Mouse (Mus musculus) adrenal gland, postnatal 36 days (tissue): ENCODE data around the gene Hspg2. TPM values are rescaled to one million over a fixed set of nuclear protein-coding genes. Genes with fewer than 3 reads are reported as not detected.
"Not testable (repeated sequence)": the region's sequence is repeated elsewhere in the genome, so short reads cannot be mapped to it uniquely, and the experiment has no call there.

Experiments used
- DNase-seq, 2 experiments: peaks; one replicate each; pipeline ENCODE4 v3.0.0; 2021; ENCODE audit warnings: mixed read lengths in 1 of 2
- total RNA-seq, 2 experiments: library from RNA; stranded (reverse); gene quantifications; 2 replicates each; pipeline ENCODE4 v1.2.3; 2021

Hspg2 gene
- total RNA-seq, 2 experiments from 2014 or later: 141 to 263 TPM

DNA sequence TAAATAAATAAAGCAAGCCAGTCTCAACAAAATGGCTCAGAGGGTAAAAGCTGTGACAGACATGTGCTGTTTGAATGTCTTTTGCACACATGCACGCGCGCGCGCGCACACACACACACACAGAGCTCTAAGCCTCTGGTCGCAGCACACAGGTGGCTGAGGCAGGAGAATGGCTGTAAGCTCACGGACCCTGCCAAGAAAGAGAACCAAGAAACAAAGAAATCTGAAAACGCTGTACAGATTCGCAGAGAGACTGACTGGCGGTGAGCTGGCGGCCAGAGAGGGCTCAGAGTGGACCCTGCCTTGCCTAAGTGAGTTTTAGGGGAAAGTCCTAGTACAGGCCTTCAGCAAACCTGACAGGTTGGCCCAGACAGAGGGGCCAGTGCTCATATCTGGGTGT is 108.9 kb downstream of the Hspg2 start:
- no peak for DNase-seq

DNA sequence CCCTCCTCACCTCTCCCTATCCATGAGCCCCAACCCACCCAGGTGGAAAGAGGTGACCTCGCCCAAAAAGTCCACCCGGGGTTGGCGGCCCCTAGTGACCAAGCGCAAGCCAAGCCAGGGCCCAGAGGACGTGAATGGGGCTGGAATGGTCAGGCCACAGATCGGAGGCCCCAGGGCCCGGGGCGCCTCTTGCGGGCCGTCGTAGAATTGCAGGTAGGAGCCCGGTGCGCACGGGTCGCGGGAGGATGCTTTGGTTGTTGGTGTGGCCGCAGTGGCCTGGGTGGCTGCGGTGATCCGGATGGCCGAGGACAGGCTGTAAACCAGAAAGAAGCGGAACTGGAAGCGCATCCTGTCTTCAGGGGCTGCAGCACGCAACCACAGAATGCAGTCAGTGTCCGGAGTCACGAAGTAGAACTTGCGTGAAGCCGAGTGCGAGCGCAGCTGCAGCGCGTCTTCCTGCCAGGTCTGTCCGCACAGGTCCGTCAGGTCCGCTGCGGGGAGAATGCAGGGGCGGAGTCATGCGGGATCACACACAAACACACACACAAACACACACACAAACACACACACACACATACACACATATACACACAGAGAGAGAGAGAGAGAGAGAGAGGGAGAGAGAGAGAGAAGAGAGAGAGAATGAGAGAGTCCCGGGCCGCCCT is 109.7 kb downstream of the Hspg2 start:
- DNase-seq: peak; percentile 66 to 75

DNA sequence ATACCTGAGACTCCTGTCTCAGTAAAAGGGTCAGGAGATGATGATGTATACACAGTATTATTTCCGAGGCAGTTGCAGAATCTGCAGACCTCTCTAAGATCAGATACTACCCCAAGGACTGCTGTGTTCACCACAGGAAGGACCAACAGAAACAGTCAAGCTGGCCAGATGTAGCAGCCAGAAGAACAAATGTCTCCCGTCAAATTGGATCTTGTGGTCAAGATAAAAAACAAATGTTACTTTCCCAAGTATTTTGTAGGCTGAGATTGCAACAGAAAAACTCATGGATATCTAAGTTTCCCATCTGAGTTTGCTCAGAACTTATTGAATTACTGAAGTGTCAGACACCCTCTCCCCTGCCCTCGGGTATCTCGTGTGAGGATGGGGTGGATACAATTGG is 111.2 kb downstream of the Hspg2 start:
- DNase-seq: no peak

DNA sequence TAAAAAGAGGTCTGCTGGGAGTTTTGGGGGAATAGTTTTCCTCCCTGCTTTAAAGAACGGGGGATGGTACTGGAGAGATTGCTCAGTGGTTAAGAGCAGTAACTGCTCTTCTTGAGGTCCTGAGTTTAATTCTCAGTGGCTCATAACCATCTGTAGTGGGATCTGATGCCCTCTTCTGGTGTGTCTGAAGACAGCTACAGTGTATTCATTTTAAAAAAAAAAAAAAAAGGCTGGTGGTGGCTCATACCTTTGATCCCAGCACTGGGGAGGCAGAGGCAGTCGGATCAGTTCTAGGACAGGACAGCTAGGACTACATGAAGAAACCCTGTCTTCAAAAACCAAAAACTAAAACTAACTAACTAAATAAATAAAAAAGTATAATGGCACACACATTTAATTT is 111.7 kb downstream of the Hspg2 start:
- DNase-seq: no peak

DNA sequence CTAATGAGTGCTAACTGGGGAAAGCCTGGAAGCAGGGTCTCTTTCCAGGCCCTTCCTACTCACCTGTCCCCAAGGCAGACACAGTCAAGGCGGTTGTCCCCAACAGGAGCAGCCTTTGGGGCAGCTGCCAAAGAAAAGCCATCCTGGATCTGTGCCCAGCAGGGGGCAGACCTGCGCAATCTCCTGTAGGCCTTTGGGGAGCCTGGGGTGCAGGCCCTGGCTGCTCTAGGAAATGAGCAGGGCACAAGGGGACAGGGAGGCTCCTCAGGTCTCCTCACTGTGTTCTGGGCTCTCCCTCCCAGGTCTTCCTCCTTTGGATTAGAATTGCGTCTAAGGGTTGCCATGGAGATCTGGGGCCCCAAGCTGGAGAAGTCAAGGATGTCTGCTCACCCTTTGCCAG is 113.2 kb downstream of the Hspg2 start:
- DNase-seq: peak; percentile 75 to 83

DNA sequence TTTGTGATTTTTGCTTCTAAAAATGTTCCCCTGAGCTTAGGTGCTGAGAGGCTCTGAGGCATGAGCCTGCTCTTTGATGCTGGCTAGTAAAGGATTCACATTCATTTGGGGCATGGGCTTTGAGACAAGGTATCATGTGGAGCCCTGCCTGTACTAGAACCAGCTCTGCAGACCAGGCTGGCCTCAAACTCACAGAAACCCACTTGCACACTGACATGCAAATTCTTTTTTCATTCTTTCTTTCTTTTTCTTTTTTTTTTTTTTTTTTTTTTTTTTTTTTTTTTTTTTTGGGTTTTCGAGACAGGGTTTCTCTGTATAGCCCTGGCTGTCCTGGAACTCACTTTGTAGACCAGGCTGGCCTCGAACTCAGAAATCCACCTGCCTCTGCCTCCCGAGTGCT is 120.5 kb downstream of the Hspg2 start:
- not testable (repeated sequence) for DNase-seq

DNA sequence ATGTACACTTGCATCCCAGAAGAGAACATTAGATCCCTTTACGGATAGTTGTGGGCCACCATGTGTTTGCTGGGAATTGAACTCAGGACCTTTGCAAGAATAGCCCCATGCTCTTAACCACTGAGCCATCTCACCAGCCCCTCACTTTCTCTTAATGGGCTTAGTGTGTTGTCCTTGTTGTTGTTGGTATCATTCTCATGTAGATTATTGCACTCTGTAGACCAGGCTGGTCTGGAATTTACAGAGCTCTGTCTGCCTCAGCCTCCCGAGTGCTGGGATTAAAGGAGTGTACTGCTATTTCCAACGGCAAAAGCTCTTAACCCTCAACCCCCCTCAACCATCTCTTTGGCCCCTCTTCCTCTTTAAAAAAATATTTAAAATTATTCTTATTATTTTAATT is 121.0 kb downstream of the Hspg2 start:
- no peak for DNase-seq

DNA sequence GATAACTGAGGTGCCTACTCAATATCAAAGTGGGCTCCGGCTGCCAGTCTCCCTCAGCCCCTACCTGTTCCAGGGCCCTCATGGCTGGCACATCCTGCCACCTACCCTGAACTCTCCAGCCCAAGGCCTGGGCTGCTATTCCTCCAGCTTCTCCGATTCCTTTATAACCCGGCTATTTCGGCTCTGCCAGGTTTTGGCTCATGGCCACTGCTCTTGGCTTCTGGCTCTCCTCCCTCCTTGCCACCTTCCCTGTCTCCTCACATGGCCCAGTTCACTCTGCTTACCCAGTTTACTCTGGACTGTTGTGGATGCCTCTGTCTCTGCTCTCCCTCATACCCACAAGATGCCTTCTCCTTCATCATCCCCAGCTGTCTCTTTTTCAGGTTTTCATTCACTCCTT is 122.4 kb downstream of the Hspg2 start:
- peak in 1 of 2 experiments; percentile 44 for DNase-seq

DNA sequence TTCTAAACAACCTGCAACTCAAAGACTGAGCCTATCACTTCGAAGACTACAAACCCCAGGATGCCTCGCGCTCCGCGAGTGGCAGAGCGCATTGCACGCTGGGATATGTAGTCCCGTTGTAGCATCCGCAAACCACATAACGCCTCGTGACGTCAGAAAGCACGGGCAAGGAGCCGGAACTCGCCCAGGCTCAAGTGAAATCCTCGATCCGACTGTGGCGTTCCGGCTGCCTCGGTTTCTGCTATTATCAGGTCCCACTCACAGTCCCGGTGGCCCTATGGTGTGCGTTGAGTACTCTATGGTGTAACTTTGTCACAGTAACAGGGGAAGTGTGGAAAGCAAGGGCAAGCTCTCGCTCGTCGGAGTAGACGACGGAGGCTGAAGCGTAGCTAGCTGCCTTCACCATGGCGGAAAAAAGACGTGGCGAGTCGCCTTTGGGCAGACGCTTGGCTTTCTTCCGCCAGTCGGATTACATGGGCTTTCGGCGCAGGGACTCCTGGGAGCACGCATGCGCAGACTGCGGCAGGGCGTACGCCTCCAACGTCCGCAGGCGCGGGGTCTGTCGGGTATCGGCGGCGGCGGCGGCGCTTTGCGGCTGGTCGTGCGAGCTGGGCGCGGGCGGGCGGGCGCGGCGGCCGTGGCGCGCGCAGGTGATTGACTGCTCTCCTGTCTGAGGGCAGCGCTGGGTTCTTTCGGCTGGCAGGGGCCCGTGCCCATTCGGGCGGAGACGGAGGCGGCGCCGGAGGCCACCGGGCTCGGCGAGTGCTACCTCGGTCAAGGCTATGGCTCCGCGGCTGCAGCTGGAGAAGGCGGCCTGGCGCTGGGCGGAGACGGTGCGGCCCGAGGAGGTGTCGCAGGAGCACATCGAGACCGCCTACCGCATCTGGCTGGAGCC is 125.3 kb downstream of the Hspg2 start, which contains the start of gene Usp48:
Usp48 (plus strand) TSS at position 155 of the 895 bp plus-strand sequence.
- peak; percentile 100 for DNase-seq

DNA sequence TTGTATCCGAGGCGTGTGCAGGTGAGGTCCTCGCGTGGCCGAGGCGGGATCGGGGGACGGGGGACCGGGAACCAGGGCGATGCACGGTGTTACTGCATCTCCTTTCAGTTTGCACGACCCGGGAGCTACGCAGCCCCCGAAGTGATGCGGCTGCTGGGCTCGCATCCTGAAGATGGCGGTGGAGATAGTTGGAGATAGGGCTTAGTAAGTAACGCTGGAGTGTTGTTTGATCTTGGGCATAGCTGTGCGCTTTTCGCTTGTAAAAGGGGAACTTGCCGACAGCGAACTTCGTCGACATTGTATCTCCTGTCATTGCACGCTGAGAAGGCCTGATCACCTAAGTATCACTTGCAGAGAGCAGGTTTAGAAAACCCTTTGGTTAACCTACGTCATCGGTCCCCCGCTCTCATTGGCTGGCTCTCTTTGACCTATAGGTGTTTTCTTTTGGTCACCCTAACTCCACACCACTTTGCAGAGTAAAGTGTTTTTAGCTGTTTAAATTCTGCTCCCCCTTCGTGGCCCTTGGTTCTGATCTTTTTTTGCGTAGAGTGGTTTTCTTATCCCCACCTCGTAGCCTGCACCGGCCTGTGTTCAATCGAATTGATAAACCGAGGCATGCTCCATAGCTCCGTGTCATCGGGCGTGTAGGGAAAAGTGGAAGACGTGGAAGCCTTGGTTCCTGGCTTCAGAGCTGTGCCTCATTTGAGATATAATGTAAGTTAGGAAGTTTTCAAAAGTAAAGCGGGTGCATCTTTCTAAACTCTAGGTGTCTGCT is 126.1 kb downstream of the Hspg2 start:
- DNase-seq: peak; percentile 47 to 53

DNA sequence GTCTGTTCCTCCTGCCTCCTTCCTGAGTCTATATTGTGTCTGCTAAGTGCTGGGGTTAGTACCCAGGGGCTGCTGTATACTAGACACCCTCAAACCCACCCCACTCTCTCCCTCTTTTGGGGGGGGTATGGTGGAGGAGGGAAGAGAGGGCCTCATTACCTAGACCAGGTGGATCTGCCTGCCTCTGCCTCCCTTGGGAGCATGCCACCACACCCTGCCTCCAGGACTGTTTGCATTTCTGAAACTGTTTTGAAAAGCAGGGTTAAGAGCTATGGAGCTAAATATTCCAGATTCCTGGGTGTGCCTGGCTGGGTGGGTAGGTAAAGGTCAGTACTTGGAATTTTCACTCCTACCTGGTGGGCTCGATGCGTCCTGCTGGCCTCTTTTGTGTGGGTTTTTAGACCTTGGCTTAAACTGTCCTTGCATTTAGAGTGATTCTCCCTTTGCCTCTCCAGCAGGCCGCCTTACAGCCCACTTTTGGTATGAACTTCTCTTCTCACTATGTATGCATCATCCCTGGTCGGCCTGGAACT is 128.6 kb downstream of the Hspg2 start:
- DNase-seq: no peak

DNA sequence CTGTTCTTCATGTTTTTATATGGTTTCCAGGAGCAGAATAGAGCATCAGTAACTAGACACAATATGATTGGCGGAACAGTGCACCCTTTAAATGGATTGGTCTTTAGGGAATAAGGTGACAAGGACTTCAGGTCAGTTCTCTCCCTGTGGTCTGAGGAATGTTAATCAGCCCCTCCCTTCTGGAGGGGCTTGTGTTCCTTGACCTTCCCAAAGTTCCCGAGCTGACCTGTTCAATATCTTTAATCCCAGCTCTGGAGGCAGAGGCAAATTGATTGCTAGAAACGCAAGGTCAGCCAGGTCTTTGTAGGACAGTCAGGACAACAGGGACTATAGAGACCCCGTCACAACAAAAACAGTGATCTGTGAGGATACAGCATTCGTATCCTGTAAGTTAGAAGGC is 130.0 kb downstream of the Hspg2 start:
- no peak for DNase-seq

DNA sequence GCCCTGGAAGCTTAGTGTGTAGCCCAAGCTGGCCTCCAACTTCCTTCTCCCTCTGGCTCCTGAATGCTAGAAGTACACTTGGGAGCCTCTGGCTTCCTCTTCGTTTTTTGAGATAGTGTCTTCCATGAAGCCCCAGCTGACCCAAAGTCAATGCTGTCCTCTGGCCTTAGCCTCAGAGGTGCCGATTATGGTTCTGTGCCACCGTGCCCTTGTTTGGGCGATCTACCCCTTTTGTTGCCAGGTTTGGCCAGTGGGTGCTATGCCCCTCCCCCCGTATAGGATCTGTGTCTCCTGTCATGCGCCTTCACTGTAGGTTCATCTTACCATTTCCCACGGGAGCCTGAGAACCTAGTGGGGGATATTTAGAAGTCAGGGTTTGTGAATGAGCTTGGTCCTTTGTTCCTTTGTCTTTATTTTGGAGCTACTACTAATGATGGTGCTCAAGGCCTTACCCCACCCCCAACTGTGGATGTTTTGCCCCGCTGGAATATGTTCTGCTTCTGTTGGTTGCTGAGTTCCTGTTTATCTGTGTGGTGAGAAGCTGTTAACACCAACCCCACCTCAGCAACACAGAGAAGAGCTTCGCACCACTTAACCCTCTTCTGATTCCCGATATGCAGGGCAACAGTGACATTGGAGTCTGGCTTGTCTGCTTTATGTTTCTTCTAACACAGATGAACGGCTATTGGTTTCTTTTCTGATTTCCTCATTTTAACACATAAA is 135.0 kb downstream of the Hspg2 start:
- no peak for DNase-seq

DNA sequence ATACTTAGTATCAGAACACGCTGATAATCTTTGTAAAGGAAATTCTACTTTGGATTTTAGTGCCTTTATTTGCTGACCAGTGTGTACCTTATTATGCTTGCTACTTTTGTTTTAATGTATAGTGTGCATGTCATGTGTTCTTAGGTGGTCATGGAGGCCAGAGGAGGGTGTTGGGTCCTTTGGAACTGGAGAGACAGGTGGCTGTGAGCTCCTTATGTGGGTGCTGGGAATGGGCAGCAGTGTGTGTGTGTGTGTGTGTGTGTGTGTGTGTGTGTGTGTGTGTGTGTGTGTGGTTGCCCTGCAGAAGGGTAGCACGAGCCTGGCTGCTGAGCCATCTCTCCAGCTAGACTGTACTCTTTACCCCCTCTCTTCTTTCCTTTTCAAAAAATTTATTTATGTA is 138.5 kb downstream of the Hspg2 start:
- DNase-seq: no peak

DNA sequence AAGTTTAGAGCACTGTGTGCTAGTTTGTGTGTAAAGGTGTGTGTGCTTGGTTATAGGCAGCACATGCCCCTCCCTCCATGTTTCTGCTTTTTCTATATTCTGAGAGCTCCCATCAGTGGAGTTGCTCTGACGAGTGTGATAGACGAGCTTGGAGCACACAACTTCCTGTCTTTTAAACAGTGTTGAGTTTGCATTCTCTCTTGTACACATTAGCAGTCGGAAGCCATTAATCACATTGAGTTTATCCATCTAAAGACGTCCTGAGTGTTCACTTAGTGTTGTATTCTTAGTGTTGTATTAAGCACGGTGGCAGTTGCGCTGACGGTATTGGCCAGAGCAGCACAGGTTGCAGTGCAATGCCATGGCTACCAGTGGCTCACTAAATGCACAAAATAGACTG is 140.7 kb downstream of the Hspg2 start:
- DNase-seq: no peak

DNA sequence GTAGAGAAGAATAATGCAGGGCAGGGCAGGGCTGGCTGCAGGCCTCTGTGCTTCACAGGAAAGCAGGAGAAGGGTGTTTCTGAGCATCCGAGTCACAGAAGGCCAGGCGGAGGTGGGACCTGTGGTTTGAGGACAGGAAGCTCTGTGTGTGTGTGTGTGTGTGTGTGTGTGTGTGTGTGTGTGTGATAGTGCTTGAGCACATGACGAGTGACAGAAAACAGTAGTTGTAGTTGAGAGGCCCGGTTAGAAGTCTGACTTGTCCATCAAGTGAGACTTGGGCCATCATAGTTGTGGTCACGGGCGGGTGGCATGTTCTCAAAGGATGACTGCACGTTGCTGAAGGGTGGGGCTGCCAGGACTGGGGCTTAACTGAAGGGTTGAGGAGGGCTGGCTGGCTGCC is 141.1 kb downstream of the Hspg2 start:
- DNase-seq: no peak

DNA sequence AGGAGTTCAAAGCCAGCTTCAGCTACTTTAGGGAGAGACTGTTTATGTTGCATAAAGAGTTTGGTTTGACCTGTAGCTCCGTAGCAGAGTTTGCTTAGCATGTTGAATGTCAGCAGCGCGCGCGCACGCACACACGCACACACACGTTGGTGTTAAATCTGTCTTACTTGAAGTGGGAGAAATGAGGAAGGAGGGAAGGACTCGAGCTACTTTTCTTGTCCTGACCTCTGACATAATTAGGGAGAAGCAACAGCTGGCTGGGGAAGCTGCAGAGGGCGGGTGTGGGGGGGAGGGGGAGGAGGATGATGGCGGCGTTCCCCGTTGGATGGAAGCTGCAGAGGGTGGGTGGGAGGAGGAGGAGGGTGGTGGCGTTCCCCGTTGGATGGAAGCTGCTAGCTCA is 141.7 kb downstream of the Hspg2 start:
- no peak for DNase-seq
